Mouse (Mus musculus): ENCODE data around the gene Arhgap19.

DNA sequence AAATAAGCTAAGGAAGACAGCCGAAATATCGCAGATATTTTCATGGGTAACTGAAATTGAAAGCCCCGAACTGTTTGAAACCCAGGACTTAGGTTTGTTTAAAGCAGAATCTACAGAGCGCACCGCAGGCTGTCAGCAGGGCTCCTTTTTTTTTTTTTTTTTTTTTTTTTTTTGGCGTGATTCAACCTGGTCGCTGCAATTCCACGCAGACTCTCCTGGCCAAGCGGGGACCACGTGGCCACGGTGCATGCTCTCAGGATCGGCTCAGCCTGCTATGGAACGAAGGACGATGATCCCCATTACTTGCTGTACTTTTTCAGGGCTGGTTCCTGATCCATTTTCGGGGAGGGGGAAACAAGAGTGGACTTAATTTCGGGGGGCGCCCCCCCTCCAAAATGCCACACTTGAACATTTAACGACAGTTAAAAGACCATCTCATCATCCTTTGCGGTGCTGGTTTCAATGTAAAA is 29.3 kb upstream of the Arhgap19 start:
- TF ChIP-seq CTCF (conservative IDR thresholded peaks at IDR 0.05; ENCODE audit: low read length) = no peak
- TF ChIP-seq NANOG (IDR thresholded peaks at IDR 0.05; ENCODE audit: borderline replicate concordance, low read length) = no peak
